Mouse (Mus musculus) forebrain, embryonic 16.5 days (tissue): ENCODE measurements around the gene Ifitm5. TPM values are rescaled to one million over a fixed set of nuclear protein-coding genes. Genes with fewer than 3 reads are reported as not detected.
"Not testable (repeated sequence)": the region's sequence is repeated elsewhere in the genome, so short reads cannot be mapped to it uniquely, and the experiment has no call there.

ENCODE experiments used
- ATAC-seq: fragments of 200-750 bp; cut with Nextera tagmentation; 2 replicates; pipeline ENCODE4 v1.8.0; 2017; ENCODE audit warnings: mild to moderate bottlenecking, moderate library complexity
- H3K27ac ChIP-seq: fragments of 300-500 bp; sonication (generic); 2 replicates; pipeline ENCODE4 v1.5.1; 2014; ENCODE audit warnings: low read length, control low read depth
- H3K27me3 ChIP-seq: fragments of 300-500 bp; sonication (generic); replicated peaks from 2 replicates; pipeline ENCODE4 v1.6.1; 2014; ENCODE audit warnings: low read length; ENCODE audit not compliant: control insufficient read depth, insufficient read depth
- H3K36me3 ChIP-seq: fragments of 300-500 bp; sonication (generic); 2 replicates; pipeline ENCODE4 v1.6.1; 2014; ENCODE audit not compliant: control insufficient read depth, insufficient read depth
- H3K4me1 ChIP-seq: fragments of 300-500 bp; sonication (generic); replicated peaks from 2 replicates; pipeline ENCODE4 v1.6.1; 2014; ENCODE audit warnings: low read length; ENCODE audit not compliant: control insufficient read depth, insufficient read depth
- H3K4me2 ChIP-seq: fragments of 300-500 bp; sonication (generic); 2 replicates; pipeline ENCODE4 v1.6.1; 2014; ENCODE audit warnings: mild to moderate bottlenecking, low read length, control low read depth
- H3K4me3 ChIP-seq: fragments of 300-500 bp; sonication (generic); replicated peaks from 2 replicates; pipeline ENCODE4 v1.5.1; 2014; ENCODE audit warnings: mild to moderate bottlenecking, low read length, control low read depth
- H3K9ac ChIP-seq: fragments of 300-500 bp; sonication (generic); replicated peaks from 2 replicates; pipeline ENCODE4 v1.6.1; 2014; ENCODE audit warnings: low read depth, low read length, control low read depth
- H3K9me3 ChIP-seq: fragments of 300-500 bp; sonication (generic); 2 replicates; pipeline ENCODE4 v1.6.1; 2016; ENCODE audit warnings: low read length; ENCODE audit not compliant: control insufficient read depth
- WGBS: fragments of 180-500 bp; shearing (Covaris S2); extraction: QIAGEN DNeasy Blood & Tissue Kit; methylation state at CpG from one replicate; pipeline ENCODE4 v1.1.7; 2014; 5-methylcytosine and 5-hydroxymethylcytosine counted together
- polyA plus RNA-seq: library from polyadenylated mRNA; unstranded; fragments of >200 nt; fragmentation: Nextera tagmentation; extraction: Ambion mirVana; gene quantifications from 2 replicates; pipeline ENCODE4 v1.2.1, GENCODE M21; 2015

Ifitm5 gene
- polyA plus RNA-seq, 1 experiment from 2014 or later = 0.38 TPM

- ATAC-seq = no peak
- WGBS = 94% methylated on average over 7 of the region's 7 CpGs
- no peaks in the 10 kb centered on the region for H3K4me1 ChIP-seq
- H3K27me3 ChIP-seq = no peaks in the 10 kb centered on the region
- no peaks in the 10 kb centered on the region for H3K36me3 ChIP-seq
- no peak overlapping the region for H3K4me2 ChIP-seq
- no peak overlapping the region for H3K9ac ChIP-seq
- no peaks in the 10 kb centered on the region for H3K9me3 ChIP-seq
- H3K27ac ChIP-seq = no peak overlapping the region
- no peak overlapping the region for H3K4me3 ChIP-seq
Measured at GRCm38 (mm10) chr7:140982971-140983370, 32.9 kb upstream of the Ifitm5 start.

- no peak overlapping the region for H3K27ac ChIP-seq
- H3K4me2 ChIP-seq = no peak overlapping the region
- WGBS = 93% methylated on average over 8 of the region's 8 CpGs
- H3K4me1 ChIP-seq = no peaks in the 10 kb centered on the region
- H3K9ac ChIP-seq = no peak overlapping the region
- ATAC-seq = no peak
- H3K27me3 ChIP-seq = no peaks in the 10 kb centered on the region
- no peaks in the 10 kb centered on the region for H3K9me3 ChIP-seq
- no peak overlapping the region for H3K4me3 ChIP-seq
- no peaks in the 10 kb centered on the region for H3K36me3 ChIP-seq
Measured at GRCm38 (mm10) chr7:140981704-140982103, 31.6 kb upstream of the Ifitm5 start.

DNA sequence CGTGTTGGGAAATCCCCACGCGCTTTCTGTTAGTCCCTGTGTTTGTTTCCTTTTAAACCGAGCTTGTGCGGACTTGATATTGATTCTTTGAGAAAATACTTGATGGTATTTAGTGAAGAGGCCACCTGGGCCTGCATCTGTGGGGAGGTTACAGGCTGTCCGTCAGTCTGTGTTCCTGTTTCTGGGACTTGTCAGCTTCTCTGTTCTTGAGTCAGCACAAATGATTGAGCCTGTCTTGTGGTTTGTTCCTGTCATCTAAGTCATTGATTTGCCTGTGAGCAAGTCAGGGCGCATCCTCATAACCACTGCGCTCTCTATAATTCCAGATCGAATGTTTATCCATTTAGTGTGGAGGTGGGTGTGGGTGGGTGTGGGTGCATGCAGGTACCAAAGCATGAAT lies 26.6 kb upstream of the Ifitm5 start:
- not testable (repeated sequence) for ATAC-seq, H3K4me1 ChIP-seq, H3K4me3 ChIP-seq, H3K36me3 ChIP-seq, H3K9ac ChIP-seq, H3K27me3 ChIP-seq, H3K27ac ChIP-seq, H3K4me2 ChIP-seq, H3K9me3 ChIP-seq
- WGBS = 94% methylated on average over 9 of the region's 9 CpGs

DNA sequence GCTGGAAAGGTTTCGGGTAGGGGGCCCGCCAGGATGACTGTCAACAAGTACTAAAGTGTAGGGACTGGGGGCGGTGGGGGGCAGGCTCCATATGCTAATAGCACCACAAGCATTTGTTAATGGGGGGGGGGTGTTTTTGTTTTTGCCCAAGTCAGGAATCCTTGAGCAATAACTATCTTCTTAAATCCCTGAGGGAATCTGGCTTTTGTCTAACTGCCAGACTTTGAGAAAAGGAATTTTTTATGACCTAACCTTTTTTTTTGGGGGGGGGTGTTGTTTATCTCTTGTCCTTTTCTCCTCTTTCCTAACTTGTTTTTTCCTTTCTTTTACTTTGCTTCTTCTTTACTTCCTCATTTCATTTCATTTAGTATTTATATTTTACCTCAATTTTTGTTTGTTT lies 25.4 kb upstream of the Ifitm5 start:
- no peaks in the 10 kb centered on the region for H3K27me3 ChIP-seq
- no peak overlapping the region for H3K4me2 ChIP-seq
- no peaks in the 10 kb centered on the region for H3K9me3 ChIP-seq
- no peak for ATAC-seq
- no peaks in the 10 kb centered on the region for H3K36me3 ChIP-seq
- H3K27ac ChIP-seq = no peak overlapping the region
- no peak overlapping the region for H3K9ac ChIP-seq
- H3K4me1 ChIP-seq = no peaks in the 10 kb centered on the region
- WGBS = 34% methylated on average over 3 of the region's 3 CpGs
- no peak overlapping the region for H3K4me3 ChIP-seq

- Histone ChIP-seq H3K27me3 (no peaks in the 10 kb centered on the region), H3K27ac (no peak overlapping the region), H3K9ac (no peak overlapping the region), H3K4me3 (no peak overlapping the region), H3K9me3 (no peaks in the 10 kb centered on the region), H3K36me3 (no peaks in the 10 kb centered on the region), H3K4me1 (no peaks in the 10 kb centered on the region), H3K4me2 (no peak overlapping the region)
- 13% methylated on average over 9 of the region's 9 CpGs for WGBS
- no peak for ATAC-seq
Measured at GRCm38 (mm10) chr7:140974940-140975339, 24.8 kb upstream of the Ifitm5 start.

DNA sequence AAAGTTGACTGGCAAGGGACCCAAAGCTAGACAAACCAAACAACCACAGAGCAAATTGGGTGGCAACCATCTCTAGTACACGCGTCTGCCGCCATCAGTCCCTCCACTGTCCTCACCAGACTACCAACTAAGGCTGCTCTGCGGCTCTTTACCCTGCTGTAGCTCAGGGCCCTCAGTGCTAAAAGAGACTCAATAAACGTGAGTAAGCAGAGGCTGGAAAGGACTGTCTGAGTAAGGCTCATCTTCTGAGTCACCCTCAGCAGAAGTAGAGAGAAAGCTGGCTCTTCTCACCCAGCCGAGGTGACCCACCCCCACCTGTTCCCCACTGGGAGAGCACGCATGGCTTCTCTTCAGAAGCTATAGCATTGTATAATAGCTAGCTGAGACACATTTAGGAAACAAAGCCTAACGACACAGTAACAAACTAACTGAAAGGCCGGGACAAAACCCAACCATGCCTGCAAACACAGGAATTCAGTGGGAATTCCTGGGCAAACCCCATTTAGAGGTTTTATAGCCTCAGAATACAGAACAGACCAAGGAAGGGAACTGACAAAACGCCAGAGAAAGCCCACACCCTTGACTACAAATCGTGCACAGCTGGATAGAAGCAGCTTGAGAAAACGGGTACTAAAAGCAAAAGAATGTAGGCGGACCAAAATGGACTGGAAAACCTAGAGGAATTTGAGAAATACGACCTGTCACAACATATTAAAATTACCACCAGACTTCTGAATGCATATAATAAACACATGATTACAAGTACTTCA lies 23.5 kb upstream of the Ifitm5 start:
- H3K9ac ChIP-seq = no peak overlapping the region
- 17% methylated on average over 14 of the region's 14 CpGs for WGBS
- no peak for ATAC-seq

GRCm38 (mm10) chr7:140971479-140972171 lies 21.5 kb upstream of the Ifitm5 start:
- H3K27ac ChIP-seq = no peak overlapping the region
- H3K4me1 ChIP-seq = no peaks in the 10 kb centered on the region
- ATAC-seq = no peak
- H3K36me3 ChIP-seq = no peaks in the 10 kb centered on the region
- no peaks in the 10 kb centered on the region for H3K9me3 ChIP-seq
- H3K4me3 ChIP-seq = no peak overlapping the region
- H3K27me3 ChIP-seq = no peaks in the 10 kb centered on the region
- H3K9ac ChIP-seq = no peak overlapping the region
- WGBS = 84% methylated on average over 8 of the region's 8 CpGs
- H3K4me2 ChIP-seq = no peak overlapping the region

More for the DNA sequence above, 23.5 kb upstream of the Ifitm5 start:
- Histone ChIP-seq H3K4me2 (no peak overlapping the region), H3K27me3 (no peaks in the 10 kb centered on the region), H3K27ac (no peak overlapping the region), H3K36me3 (no peaks in the 10 kb centered on the region), H3K9me3 (no peaks in the 10 kb centered on the region), H3K4me3 (no peak overlapping the region), H3K4me1 (no peaks in the 10 kb centered on the region)

GRCm38 (mm10) chr7:140970931-140971330 lies 20.8 kb upstream of the Ifitm5 start:
- H3K27me3 ChIP-seq = no peaks in the 10 kb centered on the region
- H3K9me3 ChIP-seq = no peaks in the 10 kb centered on the region
- H3K4me3 ChIP-seq = no peak overlapping the region
- no peak overlapping the region for H3K4me2 ChIP-seq
- no peak overlapping the region for H3K27ac ChIP-seq
- H3K4me1 ChIP-seq = no peaks in the 10 kb centered on the region
- ATAC-seq = no peak
- H3K9ac ChIP-seq = no peak overlapping the region
- no peaks in the 10 kb centered on the region for H3K36me3 ChIP-seq
- 54% methylated on average over 7 of the region's 7 CpGs for WGBS

DNA sequence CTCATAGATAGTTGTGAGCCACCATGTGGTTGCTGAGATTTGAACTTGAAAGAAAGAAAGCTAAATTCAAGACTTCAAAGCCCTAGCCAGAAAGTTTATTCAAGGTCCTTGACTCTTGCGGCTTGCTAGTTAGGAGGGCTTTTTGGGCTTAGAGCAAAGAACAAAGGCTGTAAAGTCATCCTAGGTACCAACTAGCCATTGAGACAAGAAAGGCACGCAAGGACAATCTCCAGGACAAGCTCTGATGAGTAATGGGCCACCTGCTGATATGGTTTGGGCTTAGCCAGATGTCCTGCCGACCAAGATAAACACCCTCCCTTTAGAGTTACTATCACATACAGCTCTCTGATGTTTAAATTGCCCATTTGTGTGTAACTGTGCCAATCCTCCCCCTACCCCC lies 18.6 kb upstream of the Ifitm5 start:
- not testable (repeated sequence) for H3K4me1 ChIP-seq, H3K4me2 ChIP-seq, H3K9me3 ChIP-seq, H3K27me3 ChIP-seq, H3K4me3 ChIP-seq, H3K27ac ChIP-seq, ATAC-seq, H3K9ac ChIP-seq, H3K36me3 ChIP-seq
- WGBS = 25% methylated on average over 3 of the region's 3 CpGs
